Mouse (Mus musculus): Measurements from ENCODE around the gene Fbxo40. TPM values are rescaled to one million over a fixed set of nuclear protein-coding genes. Genes with fewer than 3 reads are reported as not detected.

Gene Fbxo40
- total RNA-seq, 2 experiments from 2014 or later: 275 to 366 TPM

DNA sequence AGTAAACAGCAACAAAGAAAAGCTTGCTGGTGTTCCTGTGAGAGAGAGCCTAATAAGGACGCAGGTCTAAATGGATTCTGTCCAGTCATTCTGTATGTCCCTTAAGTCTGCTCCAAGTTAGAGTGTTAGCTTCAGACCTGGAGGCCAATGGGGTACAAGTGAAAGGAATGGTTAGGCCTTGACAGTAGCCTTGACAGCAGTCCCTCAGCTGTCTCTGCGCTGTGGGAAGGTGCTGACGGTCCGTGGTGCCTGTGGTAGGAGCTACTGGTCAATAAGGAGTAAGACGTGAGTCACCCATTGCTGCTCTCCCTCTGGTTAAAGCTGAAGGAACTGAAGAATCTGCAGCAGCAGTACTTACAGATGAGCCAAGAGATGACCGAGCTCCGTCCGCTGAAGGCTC lies 66.0 kb downstream of the Fbxo40 start:
- no peak for DNase-seq (ENCODE audit: low spot score)

DNA sequence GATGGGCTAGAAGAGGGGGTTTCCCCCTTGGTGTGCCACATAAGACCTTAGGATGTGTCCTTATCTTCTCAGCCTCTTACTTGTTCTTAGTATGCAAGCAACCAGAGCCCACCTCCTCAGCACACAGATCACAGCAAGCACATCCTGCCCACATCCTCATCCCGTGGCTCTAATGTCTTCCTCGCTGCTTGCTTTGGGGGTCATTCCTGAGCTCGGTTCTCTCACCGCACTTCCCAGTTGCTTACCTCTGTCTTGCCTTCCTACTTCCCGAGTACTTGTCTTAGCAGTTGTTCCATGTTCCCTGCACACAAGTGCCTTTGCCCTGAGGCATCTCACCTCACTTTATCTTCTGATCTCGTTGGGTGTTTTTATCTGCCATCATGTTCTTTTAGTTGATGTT lies 68.3 kb downstream of the Fbxo40 start:
- DNase-seq (ENCODE audit: low spot score): no peak

DNA sequence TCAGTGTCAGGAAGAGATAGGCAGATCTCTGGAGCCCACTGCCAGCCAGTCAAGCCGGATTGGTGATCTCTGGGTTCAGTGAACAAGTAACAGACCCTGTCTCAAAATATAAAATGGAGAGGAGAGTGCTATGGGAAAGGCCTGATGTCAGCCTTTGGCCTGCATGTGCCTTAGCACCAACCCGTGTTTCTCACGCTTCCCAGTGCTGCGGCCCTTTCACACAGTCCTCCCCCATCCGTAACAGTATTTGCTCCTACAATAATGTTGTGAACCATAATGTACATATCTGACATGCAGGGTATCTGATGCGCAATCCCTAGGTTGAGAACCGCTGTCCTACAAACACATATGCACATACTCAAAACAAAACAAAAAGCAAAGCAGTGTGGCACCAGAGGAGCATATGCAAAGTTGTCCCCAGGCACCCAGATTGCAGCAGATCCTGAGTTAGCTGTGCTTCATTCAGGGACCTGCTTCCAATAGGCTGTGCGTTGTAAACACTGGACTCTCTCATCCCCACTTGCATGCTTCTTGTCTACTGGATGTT lies 69.1 kb downstream of the Fbxo40 start:
- no peak for DNase-seq (ENCODE audit: low spot score)

DNA sequence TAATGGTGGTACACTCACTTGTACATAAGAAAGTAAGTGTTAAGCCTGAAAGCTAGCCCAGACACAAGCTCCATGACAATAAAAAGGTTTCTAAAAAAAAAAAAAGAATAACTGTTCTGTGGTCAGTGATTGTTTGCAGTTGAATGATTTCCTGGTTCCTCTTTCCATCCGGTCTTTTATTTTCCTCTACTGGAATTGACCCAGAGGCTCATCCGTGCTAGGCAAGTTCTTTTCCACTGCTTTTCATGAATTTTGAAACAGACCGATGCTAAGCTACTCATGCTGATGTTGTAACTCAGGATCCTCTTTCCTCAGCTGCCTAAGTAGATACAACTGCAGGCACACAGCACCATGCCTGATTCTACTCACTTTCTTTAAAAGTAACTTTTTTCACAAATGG lies 69.9 kb downstream of the Fbxo40 start:
- DNase-seq (ENCODE audit: low spot score): no peak

DNA sequence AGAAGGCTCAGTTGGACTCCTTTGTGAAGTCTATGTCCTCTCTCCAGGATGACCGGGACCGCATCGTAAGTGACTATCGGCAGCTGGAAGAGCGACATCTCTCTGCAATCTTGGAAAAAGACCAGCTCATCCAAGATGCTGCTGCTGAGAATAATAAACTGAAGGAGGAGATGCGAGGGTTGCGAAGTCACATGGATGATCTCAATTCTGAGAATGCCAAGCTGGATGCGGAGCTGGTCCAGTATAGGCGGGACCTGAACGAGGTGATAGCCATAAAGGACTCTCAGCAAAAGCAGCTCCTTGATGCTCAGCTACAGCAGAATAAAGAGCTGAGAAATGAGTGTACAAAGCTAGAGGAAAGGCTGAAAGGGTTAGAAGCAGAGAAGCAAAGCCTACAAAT lies 71.8 kb downstream of the Fbxo40 start:
- no peak for DNase-seq (ENCODE audit: low spot score)

DNA sequence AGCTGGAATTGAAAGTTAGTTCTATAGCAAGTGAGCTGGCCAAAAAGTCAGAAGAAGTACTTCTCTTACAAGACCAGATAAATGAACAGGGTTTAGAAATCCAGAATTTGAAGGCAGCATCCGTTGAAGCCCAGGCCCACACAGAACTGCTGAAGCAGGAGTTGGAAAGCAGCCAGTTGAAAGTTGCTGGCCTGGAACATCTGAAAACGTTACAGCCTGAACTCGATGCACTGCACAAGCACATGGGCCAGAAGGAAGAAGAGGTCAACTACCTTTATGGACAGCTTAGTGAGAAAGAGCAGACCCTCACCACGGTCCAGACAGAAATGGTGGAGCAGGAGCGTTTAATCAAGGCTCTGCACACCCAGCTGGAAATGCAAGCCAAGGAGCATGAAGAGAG lies 76.1 kb downstream of the Fbxo40 start:
- DNase-seq (ENCODE audit: low spot score): no peak

Other genes with a start within 250 kb of the Fbxo40 start
- 1 to 10 TPM; 1.5 to 2.2 TPM for gene Slc15a2, start 205.5 kb downstream of the Fbxo40 start, total RNA-seq (2021)
- 1 to 10 TPM; 6.1 to 6.6 TPM for gene Iqcb1, start 162.1 kb downstream of the Fbxo40 start, total RNA-seq (2021)
- under 1 TPM in 1 of 2 experiments, not detected in 1; 0.32 TPM for gene Eaf2, start 115.5 kb downstream of the Fbxo40 start, total RNA-seq (2021)
- gene Golgb1, start 115.3 kb downstream of the Fbxo40 start, total RNA-seq (2021): 10 to 100 TPM; 21.8 to 22.3 TPM
- 1 to 10 TPM; 2.0 to 2.1 TPM for gene Hcls1, start 55.5 kb downstream of the Fbxo40 start, total RNA-seq (2021)
- under 1 TPM; 0.59 to 0.75 TPM for gene Polq, start 21.3 kb upstream of the Fbxo40 start, total RNA-seq (2021)